Mouse (Mus musculus): ENCODE data around the gene Ptprg. TPM values are rescaled to one million over a fixed set of nuclear protein-coding genes. Genes with fewer than 3 reads are reported as not detected.

The Ptprg gene
- polyA plus RNA-seq, 1 experiment from 2014 or later: 15.2 TPM

DNA sequence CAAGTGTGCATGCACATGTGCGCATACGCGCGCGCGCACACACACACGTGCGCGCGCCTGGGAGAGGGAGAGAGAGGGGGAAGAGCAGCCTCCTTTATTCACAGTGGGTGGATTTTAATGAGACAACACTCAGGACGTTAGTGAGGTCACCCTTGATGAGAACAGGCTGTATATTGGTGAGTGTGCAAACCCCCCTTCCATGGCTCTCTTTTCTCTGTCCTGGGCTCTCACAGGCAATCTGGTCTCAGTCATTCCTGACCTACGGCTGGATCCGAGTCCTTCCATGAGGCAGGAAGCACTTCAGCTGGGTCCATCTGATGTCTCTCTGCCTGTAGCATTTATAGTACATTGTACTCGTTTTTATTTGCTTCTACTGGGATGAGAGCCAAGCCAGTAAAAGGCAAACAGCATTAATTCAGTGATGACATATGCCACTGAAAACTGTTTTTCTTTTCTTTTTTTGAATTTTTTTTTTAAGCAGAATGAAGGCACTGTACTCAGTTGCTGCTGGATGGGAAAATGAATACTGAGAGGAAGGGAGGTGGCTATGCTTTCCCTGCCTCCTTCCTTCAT lies 608.5 kb downstream of the Ptprg start:
- H3K27ac ChIP-seq (ENCODE audit: low read depth, low read length): no peak overlapping the region

GRCm38 (mm10) chr14:12162331-12162854 lies 609.1 kb downstream of the Ptprg start:
- Histone ChIP-seq H3K27ac (ENCODE audit: low read depth, low read length) (no peak overlapping the region), H3K27me3 (ENCODE audit: control insufficient read depth, insufficient read depth, low read length) (no peaks in the 10 kb centered on the region), H3K9me3 (replicated peaks; ENCODE audit: control insufficient read depth, low read length) (no peaks in the 10 kb centered on the region), H3K4me1 (ENCODE audit: control insufficient read depth, insufficient read depth, low read length) (no peaks in the 10 kb centered on the region), H3K4me2 (no peak overlapping the region), H3K4me3 (ENCODE audit: low read depth, low read length) (no peak overlapping the region), H3K9ac (ENCODE audit: low read depth, low read length) (no peak overlapping the region), H3K36me3 (ENCODE audit: control insufficient read depth, insufficient read depth, low read length) (no peaks in the 10 kb centered on the region)
- no peak for ATAC-seq (replicated peaks; ENCODE audit: insufficient number of reproducible peaks, low FRiP score, low TSS enrichment)
- WGBS (ENCODE audit: insufficient replicate concordance): 75% methylated on average over 5 of the region's 5 CpGs

More for the DNA sequence above, 608.5 kb downstream of the Ptprg start:
- Histone ChIP-seq H3K4me1 (ENCODE audit: control insufficient read depth, insufficient read depth, low read length) (no peaks in the 10 kb centered on the region), H3K27me3 (ENCODE audit: control insufficient read depth, insufficient read depth, low read length) (no peaks in the 10 kb centered on the region), H3K4me2 (no peak overlapping the region), H3K9ac (ENCODE audit: low read depth, low read length) (no peak overlapping the region), H3K36me3 (ENCODE audit: control insufficient read depth, insufficient read depth, low read length) (no peaks in the 10 kb centered on the region), H3K4me3 (ENCODE audit: low read depth, low read length) (no peak overlapping the region), H3K9me3 (replicated peaks; ENCODE audit: control insufficient read depth, low read length) (no peaks in the 10 kb centered on the region)
- WGBS (ENCODE audit: insufficient replicate concordance): 83% methylated on average over 14 of the region's 14 CpGs
- ATAC-seq (replicated peaks; ENCODE audit: insufficient number of reproducible peaks, low FRiP score, low TSS enrichment): no peak

DNA sequence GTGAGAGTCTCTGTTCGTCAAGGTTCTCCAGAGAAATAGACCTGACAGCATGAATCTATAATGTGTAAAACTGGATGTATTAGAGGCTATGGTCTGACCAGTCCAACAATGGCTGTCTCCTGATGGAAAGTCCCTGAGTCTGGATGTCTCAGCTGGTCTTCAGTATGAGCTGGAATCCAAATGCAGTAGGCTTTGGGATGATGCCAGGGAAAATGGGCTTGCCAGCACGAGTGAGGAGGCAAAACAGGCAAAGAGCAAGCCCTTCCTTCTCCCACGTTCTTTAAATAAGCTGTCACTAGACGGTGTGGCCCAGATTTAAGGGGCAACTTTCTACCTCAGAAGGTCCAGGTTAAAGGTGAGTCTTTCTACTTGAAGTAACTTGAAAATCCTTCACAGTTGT lies 609.9 kb downstream of the Ptprg start:
- 84% methylated on average over 4 of the region's 4 CpGs for WGBS (ENCODE audit: insufficient replicate concordance)
- no peaks in the 10 kb centered on the region for H3K9me3 ChIP-seq (replicated peaks; ENCODE audit: control insufficient read depth, low read length)
- no peak for ATAC-seq (replicated peaks; ENCODE audit: insufficient number of reproducible peaks, low FRiP score, low TSS enrichment)

GRCm38 (mm10) chr14:12167215-12167614 lies 613.9 kb downstream of the Ptprg start:
- Histone ChIP-seq H3K4me2 (no peak overlapping the region), H3K4me3 (ENCODE audit: low read depth, low read length) (no peak overlapping the region), H3K27ac (ENCODE audit: low read depth, low read length) (no peak overlapping the region), H3K27me3 (ENCODE audit: control insufficient read depth, insufficient read depth, low read length) (no peaks in the 10 kb centered on the region), H3K9ac (ENCODE audit: low read depth, low read length) (no peak overlapping the region), H3K9me3 (replicated peaks; ENCODE audit: control insufficient read depth, low read length) (no peaks in the 10 kb centered on the region), H3K36me3 (ENCODE audit: control insufficient read depth, insufficient read depth, low read length) (no peaks in the 10 kb centered on the region), H3K4me1 (ENCODE audit: control insufficient read depth, insufficient read depth, low read length) (no peaks in the 10 kb centered on the region)
- no peak for ATAC-seq (replicated peaks; ENCODE audit: insufficient number of reproducible peaks, low FRiP score, low TSS enrichment)
- WGBS (ENCODE audit: insufficient replicate concordance): 79% methylated on average over 4 of the region's 4 CpGs

More for the DNA sequence above, 609.9 kb downstream of the Ptprg start:
- Histone ChIP-seq H3K4me1 (ENCODE audit: control insufficient read depth, insufficient read depth, low read length) (no peaks in the 10 kb centered on the region), H3K4me2 (no peak overlapping the region), H3K36me3 (ENCODE audit: control insufficient read depth, insufficient read depth, low read length) (no peaks in the 10 kb centered on the region), H3K27ac (ENCODE audit: low read depth, low read length) (no peak overlapping the region), H3K9ac (ENCODE audit: low read depth, low read length) (no peak overlapping the region), H3K4me3 (ENCODE audit: low read depth, low read length) (no peak overlapping the region), H3K27me3 (ENCODE audit: control insufficient read depth, insufficient read depth, low read length) (no peaks in the 10 kb centered on the region)

DNA sequence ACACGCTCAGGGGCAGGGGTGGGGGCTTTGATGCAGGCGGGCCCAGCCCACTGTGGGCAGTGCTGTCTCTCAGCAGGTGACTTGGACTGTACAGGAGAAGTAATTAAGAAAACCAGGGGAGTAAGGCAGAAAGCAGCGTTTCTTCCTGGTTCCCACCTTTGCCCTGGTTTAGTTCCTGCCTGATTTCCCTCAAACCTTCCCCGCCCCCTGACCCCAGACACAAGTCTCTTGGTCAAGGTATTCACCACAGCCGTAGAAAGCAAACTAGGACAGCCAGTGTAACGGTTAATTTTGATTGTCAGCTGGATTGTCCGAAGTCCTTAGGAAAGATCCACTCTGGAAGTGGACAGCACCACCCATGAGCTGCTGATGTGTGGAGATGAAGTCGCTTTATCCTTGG lies 614.3 kb downstream of the Ptprg start:
- Histone ChIP-seq H3K27ac (ENCODE audit: low read depth, low read length) (no peak overlapping the region), H3K9ac (ENCODE audit: low read depth, low read length) (no peak overlapping the region), H3K9me3 (replicated peaks; ENCODE audit: control insufficient read depth, low read length) (no peaks in the 10 kb centered on the region), H3K27me3 (ENCODE audit: control insufficient read depth, insufficient read depth, low read length) (no peaks in the 10 kb centered on the region), H3K4me2 (no peak overlapping the region), H3K36me3 (ENCODE audit: control insufficient read depth, insufficient read depth, low read length) (no peaks in the 10 kb centered on the region), H3K4me3 (ENCODE audit: low read depth, low read length) (no peak overlapping the region), H3K4me1 (ENCODE audit: control insufficient read depth, insufficient read depth, low read length) (no peaks in the 10 kb centered on the region)
- WGBS (ENCODE audit: insufficient replicate concordance): 85% methylated on average over 8 of the region's 8 CpGs
- no peak for ATAC-seq (replicated peaks; ENCODE audit: insufficient number of reproducible peaks, low FRiP score, low TSS enrichment)

GRCm38 (mm10) chr14:12177436-12177835 lies 624.1 kb downstream of the Ptprg start:
- Histone ChIP-seq H3K4me1 (ENCODE audit: control insufficient read depth, insufficient read depth, low read length) (no peaks in the 10 kb centered on the region; the same call in 1 of the 2 replicates), H3K4me2 (no peak overlapping the region), H3K9me3 (replicated peaks; ENCODE audit: control insufficient read depth, low read length) (no peaks in the 10 kb centered on the region), H3K27ac (ENCODE audit: low read depth, low read length) (no peak overlapping the region), H3K27me3 (ENCODE audit: control insufficient read depth, insufficient read depth, low read length) (no peaks in the 10 kb centered on the region), H3K36me3 (ENCODE audit: control insufficient read depth, insufficient read depth, low read length) (no peaks in the 10 kb centered on the region), H3K9ac (ENCODE audit: low read depth, low read length) (no peak overlapping the region), H3K4me3 (ENCODE audit: low read depth, low read length) (no peak overlapping the region)
- ATAC-seq (replicated peaks; ENCODE audit: insufficient number of reproducible peaks, low FRiP score, low TSS enrichment): no peak
- WGBS (ENCODE audit: insufficient replicate concordance): 44% methylated on average over 5 of the region's 5 CpGs

DNA sequence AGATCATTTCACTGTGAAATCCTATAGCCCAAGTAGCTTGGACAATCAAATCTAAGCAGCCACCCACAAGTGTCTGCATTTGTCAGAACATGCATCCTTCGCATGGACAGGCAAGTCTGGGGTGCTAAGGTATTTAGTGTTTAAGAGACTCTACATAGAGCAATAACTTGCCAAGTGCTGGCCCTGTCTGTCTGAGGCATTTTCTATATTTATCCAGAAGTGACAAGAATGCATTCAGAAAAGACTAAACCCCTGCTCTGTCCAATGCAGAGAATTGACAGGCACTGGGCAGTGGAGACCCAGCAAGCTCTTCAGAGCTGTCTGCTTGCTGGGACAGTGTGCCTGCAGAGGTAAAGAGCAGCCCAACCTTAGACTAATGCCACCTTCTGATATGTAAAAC lies 625.3 kb downstream of the Ptprg start:
- Histone ChIP-seq H3K36me3 (ENCODE audit: control insufficient read depth, insufficient read depth, low read length) (no peaks in the 10 kb centered on the region), H3K4me1 (ENCODE audit: control insufficient read depth, insufficient read depth, low read length) (no peaks in the 10 kb centered on the region; the same call in 1 of the 2 replicates)
- ATAC-seq (replicated peaks; ENCODE audit: insufficient number of reproducible peaks, low FRiP score, low TSS enrichment): no peak

GRCm38 (mm10) chr14:12180116-12180515 lies 626.8 kb downstream of the Ptprg start:
- Histone ChIP-seq H3K27ac (ENCODE audit: low read depth, low read length) (no peak overlapping the region), H3K36me3 (ENCODE audit: control insufficient read depth, insufficient read depth, low read length) (no peaks in the 10 kb centered on the region), H3K9me3 (replicated peaks; ENCODE audit: control insufficient read depth, low read length) (no peaks in the 10 kb centered on the region), H3K27me3 (ENCODE audit: control insufficient read depth, insufficient read depth, low read length) (no peaks in the 10 kb centered on the region), H3K4me3 (ENCODE audit: low read depth, low read length) (no peak overlapping the region), H3K9ac (ENCODE audit: low read depth, low read length) (no peak overlapping the region), H3K4me1 (ENCODE audit: control insufficient read depth, insufficient read depth, low read length) (no peaks in the 10 kb centered on the region; the same call in 1 of the 2 replicates), H3K4me2 (no peak overlapping the region)
- WGBS (ENCODE audit: insufficient replicate concordance): 53% methylated on average over 3 of the region's 3 CpGs
- ATAC-seq (replicated peaks; ENCODE audit: insufficient number of reproducible peaks, low FRiP score, low TSS enrichment): no peak

More for the DNA sequence above, 625.3 kb downstream of the Ptprg start:
- H3K27me3 ChIP-seq (ENCODE audit: control insufficient read depth, insufficient read depth, low read length): no peaks in the 10 kb centered on the region
- H3K9me3 ChIP-seq (replicated peaks; ENCODE audit: control insufficient read depth, low read length): no peaks in the 10 kb centered on the region
- H3K27ac ChIP-seq (ENCODE audit: low read depth, low read length): no peak overlapping the region
- WGBS (ENCODE audit: insufficient replicate concordance): 63% methylated on average over 1 of the region's 1 CpGs
- H3K4me2 ChIP-seq: no peak overlapping the region
- H3K4me3 ChIP-seq (ENCODE audit: low read depth, low read length): no peak overlapping the region
- no peak overlapping the region for H3K9ac ChIP-seq (ENCODE audit: low read depth, low read length)

GRCm38 (mm10) chr14:12185040-12185439 lies 631.7 kb downstream of the Ptprg start:
- no peak for ATAC-seq (replicated peaks; ENCODE audit: insufficient number of reproducible peaks, low FRiP score, low TSS enrichment)
- Histone ChIP-seq H3K4me2 (no peak overlapping the region), H3K36me3 (ENCODE audit: control insufficient read depth, insufficient read depth, low read length) (no peaks in the 10 kb centered on the region), H3K9ac (ENCODE audit: low read depth, low read length) (no peak overlapping the region), H3K9me3 (replicated peaks; ENCODE audit: control insufficient read depth, low read length) (no peaks in the 10 kb centered on the region), H3K4me1 (ENCODE audit: control insufficient read depth, insufficient read depth, low read length) (no peaks in the 10 kb centered on the region), H3K27me3 (ENCODE audit: control insufficient read depth, insufficient read depth, low read length) (no peaks in the 10 kb centered on the region), H3K27ac (ENCODE audit: low read depth, low read length) (no peak overlapping the region), H3K4me3 (ENCODE audit: low read depth, low read length) (no peak overlapping the region)
- 46% methylated on average over 4 of the region's 4 CpGs for WGBS (ENCODE audit: insufficient replicate concordance)
